Mouse (Mus musculus): ENCODE measurements around the gene Clpx. TPM values are rescaled to one million over a fixed set of nuclear protein-coding genes. Genes with fewer than 3 reads are reported as not detected.

The Clpx gene
- polyA plus RNA-seq, 1 experiment from 2014 or later = 33.3 TPM

DNA sequence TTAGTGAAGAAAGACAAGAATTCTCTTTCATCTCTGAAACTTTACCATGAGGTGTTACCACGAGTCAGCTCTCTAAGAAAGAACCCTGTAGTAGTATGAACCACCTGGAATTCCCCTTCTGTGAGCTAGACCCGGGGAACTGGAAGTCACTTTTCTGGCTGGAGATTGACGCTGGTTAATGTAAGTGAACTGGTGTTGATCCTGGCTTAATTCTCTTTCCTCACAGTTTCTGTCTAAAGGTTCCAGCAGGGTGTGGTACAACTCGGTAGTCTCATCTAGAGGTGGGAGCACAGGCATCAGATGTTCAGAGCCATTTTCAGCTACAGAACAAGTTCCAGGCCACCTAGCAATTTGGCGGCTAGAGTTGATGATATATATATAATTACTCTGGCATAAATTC, 941 bp upstream of the Clpx start:
- H3K27ac ChIP-seq (replicated peaks) = peak overlapping the region; percentile 85
- peaks cover 40% of the 10 kb centered on the region for H3K4me1 ChIP-seq (replicated peaks)
- H3K9me3 ChIP-seq (replicated peaks) = no peaks in the 10 kb centered on the region
- no peaks in the 10 kb centered on the region for H3K27me3 ChIP-seq
- 18% methylated on average over 5 of the region's 5 CpGs for WGBS (ENCODE audit: insufficient replicate concordance)
- H3K36me3 ChIP-seq (replicated peaks) = peaks cover 16% of the 10 kb centered on the region; the same call in 1 of the 2 replicates
- H3K4me3 ChIP-seq (replicated peaks) = peak overlapping the region; percentile 86
- peak overlapping the region; percentile 87 for H3K4me2 ChIP-seq
- H3K9ac ChIP-seq = peak overlapping the region; percentile 69
- ATAC-seq (ENCODE audit: insufficient read depth) = no peak

DNA sequence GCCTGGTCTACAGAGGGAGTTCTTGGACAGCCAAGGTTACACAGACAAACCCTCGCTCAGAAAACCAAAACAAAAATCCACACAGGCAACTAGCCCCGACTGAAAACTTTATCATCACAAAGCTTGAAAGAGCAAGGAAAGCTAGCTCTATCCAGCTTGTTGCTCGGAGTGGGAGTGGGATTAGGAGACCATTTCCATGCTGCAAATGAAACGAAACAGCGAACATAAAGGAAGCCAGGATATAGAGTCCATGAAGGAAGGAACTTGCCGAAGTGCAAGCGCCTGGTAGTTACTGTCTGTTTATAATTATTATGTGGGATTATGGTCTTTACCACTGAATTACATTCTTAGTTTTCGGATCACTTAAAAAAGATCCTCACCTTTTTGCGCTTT, 484 bp upstream of the Clpx start:
- H3K27ac ChIP-seq (replicated peaks) = peak overlapping the region; percentile 85
- under 1% methylated on average over 9 of the region's 9 CpGs for whole genome bisulfite sequencing (ENCODE audit: insufficient replicate concordance)
- peaks cover 16% of the 10 kb centered on the region; the same call in 1 of the 2 replicates for H3K36me3 ChIP-seq (replicated peaks)
- no peaks in the 10 kb centered on the region for H3K9me3 ChIP-seq (replicated peaks)
- peak overlapping the region; percentile 69 for H3K9ac ChIP-seq
- peaks cover 40% of the 10 kb centered on the region for H3K4me1 ChIP-seq (replicated peaks)
- ATAC-seq (ENCODE audit: insufficient read depth) = 0 out of 2 replicates have a peak, but pooled peaks have one; percentile 0
- H3K4me3 ChIP-seq (replicated peaks) = peak overlapping the region; percentile 86
- H3K4me2 ChIP-seq = peak overlapping the region; percentile 87
- H3K27me3 ChIP-seq = no peaks in the 10 kb centered on the region

DNA sequence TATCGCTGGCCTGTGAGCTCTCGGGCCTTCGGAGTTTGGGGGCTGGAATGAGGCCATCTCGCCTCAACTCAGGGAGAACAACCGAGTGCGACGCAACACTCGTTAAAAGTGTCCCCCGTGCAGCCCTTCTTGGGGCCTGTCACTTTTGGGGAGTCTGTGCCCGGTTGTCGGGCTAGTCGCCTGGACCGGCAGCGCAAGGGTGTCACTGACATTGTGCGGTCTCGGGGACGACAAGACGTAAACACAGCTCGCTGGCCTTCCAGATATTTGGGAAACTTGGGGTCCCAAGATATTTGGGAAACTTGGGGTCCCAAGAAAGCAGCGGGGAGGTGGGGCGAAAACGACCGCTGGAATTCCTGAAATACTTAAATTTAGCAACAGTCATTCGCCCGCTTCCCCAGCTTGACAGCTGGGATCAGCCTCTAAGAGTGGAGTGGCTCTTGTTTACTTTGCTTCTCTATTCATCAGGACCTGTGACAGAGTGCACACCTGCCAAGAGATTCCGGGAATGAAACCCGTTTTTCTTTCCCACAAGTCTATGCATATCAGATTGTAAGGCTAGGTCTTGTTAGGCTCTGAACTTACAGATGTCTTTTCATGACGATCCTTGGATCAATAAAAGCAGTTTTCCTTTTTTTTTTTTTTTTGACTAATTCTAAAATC, 787 bp downstream of the Clpx start:
- no peaks in the 10 kb centered on the region for H3K9me3 ChIP-seq (replicated peaks)
- peak overlapping the region; percentile 87 for H3K4me2 ChIP-seq
- peaks cover 16% of the 10 kb centered on the region for H3K36me3 ChIP-seq (replicated peaks)
- no peaks in the 10 kb centered on the region for H3K27me3 ChIP-seq
- peaks cover 40% of the 10 kb centered on the region for H3K4me1 ChIP-seq (replicated peaks)
- peak overlapping the region; percentile 86 for H3K4me3 ChIP-seq (replicated peaks)
- H3K27ac ChIP-seq (replicated peaks) = peak overlapping the region; percentile 86
- peak overlapping the region; percentile 95 for H3K9ac ChIP-seq
- WGBS (ENCODE audit: insufficient replicate concordance) = 2% methylated on average over 28 of the region's 28 CpGs
- ATAC-seq (ENCODE audit: insufficient read depth) = peak; percentile 27

DNA sequence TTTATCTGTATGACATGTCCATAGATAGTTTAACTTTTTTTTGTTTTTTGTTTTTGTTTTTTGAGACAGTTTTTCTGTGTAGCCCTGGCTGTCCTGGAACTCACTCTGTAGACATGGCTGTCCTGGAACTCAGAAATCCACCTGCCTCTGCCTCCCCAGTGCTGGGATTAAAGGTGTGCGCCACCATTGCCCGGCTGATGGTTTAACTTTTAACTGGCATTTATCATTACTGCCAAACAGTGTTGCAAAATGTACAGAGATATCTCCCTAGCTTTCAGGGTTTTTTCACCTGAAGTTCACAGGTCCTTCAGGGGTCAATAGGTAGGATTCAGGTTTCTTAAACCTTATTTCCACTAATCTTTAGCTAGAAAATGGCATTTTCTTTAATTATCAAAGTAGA, 3.0 kb downstream of the Clpx start:
- no peak overlapping the region for H3K4me2 ChIP-seq
- ATAC-seq (ENCODE audit: insufficient read depth) = no peak
- H3K36me3 ChIP-seq (replicated peaks) = peaks cover 34% of the 10 kb centered on the region
- no peak overlapping the region for H3K4me3 ChIP-seq (replicated peaks)
- 81% methylated on average over 2 of the region's 2 CpGs for WGBS (ENCODE audit: insufficient replicate concordance)
- H3K9ac ChIP-seq = no peak overlapping the region
- no peak overlapping the region for H3K27ac ChIP-seq (replicated peaks)
- H3K4me1 ChIP-seq (replicated peaks) = peaks cover 38% of the 10 kb centered on the region
- H3K27me3 ChIP-seq = no peaks in the 10 kb centered on the region
- H3K9me3 ChIP-seq (replicated peaks) = no peaks in the 10 kb centered on the region

DNA sequence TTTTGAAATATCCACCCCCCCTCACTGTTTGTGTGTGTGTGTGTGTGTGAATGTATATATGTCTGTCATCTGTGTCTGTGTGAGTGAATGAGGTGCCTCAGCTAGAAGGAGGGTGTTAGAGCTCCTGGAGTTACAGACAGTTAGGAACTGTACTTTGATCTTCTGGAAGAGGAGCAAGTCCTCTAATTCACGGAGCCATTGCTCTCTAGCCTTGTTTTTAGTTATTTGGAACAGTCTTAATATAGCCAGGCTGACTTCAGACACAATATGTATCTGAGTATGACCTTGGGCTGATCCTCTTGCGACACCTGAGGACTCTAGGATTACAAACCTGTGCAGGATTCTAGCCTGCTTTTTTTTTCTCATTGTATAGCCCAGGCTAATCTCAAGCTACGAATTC, 4.7 kb downstream of the Clpx start:
- no peaks in the 10 kb centered on the region for H3K9me3 ChIP-seq (replicated peaks)
- H3K27ac ChIP-seq (replicated peaks) = no peak overlapping the region
- no peak overlapping the region for H3K4me2 ChIP-seq
- peaks cover 51% of the 10 kb centered on the region for H3K36me3 ChIP-seq (replicated peaks)
- no peak overlapping the region for H3K4me3 ChIP-seq (replicated peaks)
- H3K9ac ChIP-seq = no peak overlapping the region
- no peak for ATAC-seq (ENCODE audit: insufficient read depth)
- peaks cover 29% of the 10 kb centered on the region for H3K4me1 ChIP-seq (replicated peaks)
- no peaks in the 10 kb centered on the region for H3K27me3 ChIP-seq
- WGBS (ENCODE audit: insufficient replicate concordance) = 72% methylated on average over 3 of the region's 3 CpGs

DNA sequence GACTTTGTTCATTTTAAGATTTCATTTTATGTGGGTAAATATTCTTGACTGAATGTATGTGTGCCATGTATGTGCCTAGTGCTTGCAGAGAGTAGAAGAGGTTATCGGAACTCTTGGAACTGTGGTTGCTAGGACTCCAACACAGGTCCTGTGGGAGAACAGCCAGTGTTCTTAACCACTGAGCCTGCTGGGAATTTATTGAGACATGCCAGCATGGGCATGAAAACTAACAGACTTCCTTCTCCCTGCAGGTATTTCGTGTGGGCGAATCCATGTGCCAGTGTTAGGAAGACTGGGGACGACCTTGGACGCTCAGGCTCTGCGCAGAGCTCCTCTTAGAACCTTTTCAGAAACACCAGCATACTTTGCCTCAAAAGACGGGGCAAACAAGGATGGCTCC, 5.6 kb downstream of the Clpx start:
- 90% methylated on average over 7 of the region's 7 CpGs for WGBS (ENCODE audit: insufficient replicate concordance)
- no peaks in the 10 kb centered on the region for H3K9me3 ChIP-seq (replicated peaks)
- no peak for ATAC-seq (ENCODE audit: insufficient read depth)
- H3K9ac ChIP-seq = no peak overlapping the region
- no peak overlapping the region for H3K4me2 ChIP-seq
- H3K4me3 ChIP-seq (replicated peaks) = no peak overlapping the region
- peaks cover 29% of the 10 kb centered on the region for H3K4me1 ChIP-seq (replicated peaks)
- H3K27me3 ChIP-seq = no peaks in the 10 kb centered on the region
- H3K27ac ChIP-seq (replicated peaks) = no peak overlapping the region
- peaks cover 58% of the 10 kb centered on the region for H3K36me3 ChIP-seq (replicated peaks)

DNA sequence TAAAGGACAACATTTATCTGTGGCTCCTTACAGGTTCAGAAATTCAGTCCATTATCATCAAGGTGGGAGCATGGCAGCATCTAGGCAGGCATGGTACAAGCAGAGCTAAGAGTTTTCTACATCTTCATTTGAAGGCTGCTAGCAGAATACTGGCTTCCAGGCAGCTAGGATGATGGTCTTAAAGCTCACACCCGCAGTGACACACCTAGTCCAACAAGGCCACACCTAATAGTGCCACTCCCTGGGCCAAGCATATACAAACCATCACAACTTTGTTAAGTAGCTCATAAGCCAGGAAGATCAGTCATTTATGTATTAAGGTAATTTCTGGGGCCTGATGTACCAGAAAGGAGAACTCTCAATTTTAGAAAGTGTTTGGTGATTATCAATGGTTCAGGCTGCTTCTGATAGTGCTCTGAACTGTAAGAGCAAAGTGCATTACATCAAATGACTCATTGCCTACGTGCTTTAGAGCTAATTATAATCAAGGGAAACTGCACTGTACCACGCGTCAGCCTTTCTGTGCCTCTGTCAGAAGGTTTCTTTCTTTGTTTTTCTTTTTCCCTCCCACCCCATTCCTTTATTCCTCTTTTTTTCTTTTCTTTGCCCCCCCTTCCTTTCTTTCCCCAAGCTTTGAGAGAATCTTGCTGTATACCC, 8.4 kb downstream of the Clpx start:
- Histone ChIP-seq H3K4me2 (no peak overlapping the region), H3K36me3 (replicated peaks) (peaks cover 71% of the 10 kb centered on the region), H3K27ac (replicated peaks) (no peak overlapping the region), H3K9ac (no peak overlapping the region), H3K27me3 (no peaks in the 10 kb centered on the region), H3K4me3 (replicated peaks) (no peak overlapping the region), H3K9me3 (replicated peaks) (no peaks in the 10 kb centered on the region), H3K4me1 (replicated peaks) (peaks cover 6% of the 10 kb centered on the region; the same call in 1 of the 2 replicates)
- WGBS (ENCODE audit: insufficient replicate concordance) = 89% methylated on average over 4 of the region's 4 CpGs
- ATAC-seq (ENCODE audit: insufficient read depth) = no peak

DNA sequence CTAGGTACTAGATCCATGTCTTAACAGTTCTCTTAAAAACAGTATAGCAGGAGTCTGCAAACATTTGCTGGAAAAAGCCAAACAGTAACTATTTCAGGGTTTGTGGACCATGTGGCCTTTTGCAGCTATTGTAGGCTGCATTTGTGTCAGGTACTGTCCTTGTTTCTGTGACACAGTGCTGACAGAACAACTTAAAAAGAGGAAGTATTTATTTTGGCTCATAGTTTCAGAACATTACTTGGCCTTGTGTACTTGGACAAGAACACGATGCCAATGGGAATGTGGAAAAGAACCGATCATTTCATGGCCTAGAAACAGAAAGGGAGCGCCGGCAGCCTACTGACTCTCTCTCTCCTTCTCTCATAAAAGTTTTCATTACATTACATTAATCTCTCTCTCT, 9.5 kb downstream of the Clpx start:
- Histone ChIP-seq H3K27ac (replicated peaks) (no peak overlapping the region; the same call in 1 of the 2 replicates), H3K36me3 (replicated peaks) (peaks cover 75% of the 10 kb centered on the region), H3K9me3 (replicated peaks) (no peaks in the 10 kb centered on the region), H3K27me3 (no peaks in the 10 kb centered on the region), H3K4me2 (no peak overlapping the region), H3K9ac (no peak overlapping the region), H3K4me3 (replicated peaks) (no peak overlapping the region), H3K4me1 (replicated peaks) (peaks cover 6% of the 10 kb centered on the region; the same call in 1 of the 2 replicates)
- 91% methylated on average over 4 of the region's 4 CpGs for WGBS (ENCODE audit: insufficient replicate concordance)
- no peak for ATAC-seq (ENCODE audit: insufficient read depth)

DNA sequence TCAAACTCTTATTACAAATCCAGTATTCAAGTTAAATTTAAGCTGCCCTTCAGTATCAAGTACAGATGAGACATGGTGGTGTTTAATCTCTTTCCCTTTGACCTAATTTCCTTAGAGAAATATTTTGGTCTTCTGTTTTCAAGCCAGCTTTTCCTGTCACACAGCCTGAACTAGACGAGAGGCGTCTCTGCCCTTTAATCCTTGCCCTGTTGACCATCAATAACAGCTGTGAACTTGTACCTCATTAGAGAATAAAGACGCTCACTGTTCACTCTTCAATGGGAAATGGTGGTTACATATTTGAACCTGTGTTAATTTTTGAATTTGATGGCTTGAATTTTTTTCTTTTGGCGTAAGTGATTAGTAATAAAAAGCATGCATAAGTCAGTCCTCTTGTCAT, 10.2 kb downstream of the Clpx start:
- Histone ChIP-seq H3K27me3 (no peaks in the 10 kb centered on the region), H3K4me1 (replicated peaks) (peaks cover 6% of the 10 kb centered on the region; the same call in 1 of the 2 replicates), H3K27ac (replicated peaks) (no peak overlapping the region), H3K4me2 (no peak overlapping the region), H3K9ac (no peak overlapping the region), H3K36me3 (replicated peaks) (peaks cover 80% of the 10 kb centered on the region), H3K4me3 (replicated peaks) (no peak overlapping the region), H3K9me3 (replicated peaks) (no peaks in the 10 kb centered on the region)
- 84% methylated on average over 4 of the region's 4 CpGs for WGBS (ENCODE audit: insufficient replicate concordance)
- no peak for ATAC-seq (ENCODE audit: insufficient read depth)

DNA sequence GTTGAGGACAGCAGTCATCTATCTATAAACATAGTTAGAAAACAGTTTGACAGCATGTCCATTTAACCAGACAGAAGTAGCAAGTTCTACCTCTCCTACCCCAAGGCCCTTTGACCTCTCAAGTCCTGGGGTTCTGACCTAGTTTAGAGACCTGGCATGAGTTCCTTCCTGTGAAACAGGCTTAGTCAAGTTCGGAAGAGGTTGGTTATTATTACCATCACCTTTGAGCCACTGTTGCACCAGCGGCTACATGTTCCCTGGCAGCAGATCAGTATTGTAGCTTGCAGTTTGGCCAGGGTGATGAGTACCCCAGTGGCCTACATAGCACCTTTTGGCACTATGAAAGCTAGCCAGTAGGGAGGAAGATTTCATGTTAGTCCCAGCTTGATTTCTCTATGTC, 12.6 kb downstream of the Clpx start:
- Histone ChIP-seq H3K36me3 (replicated peaks) (peaks cover 78% of the 10 kb centered on the region), H3K9me3 (replicated peaks) (no peaks in the 10 kb centered on the region), H3K27ac (replicated peaks) (no peak overlapping the region), H3K4me3 (replicated peaks) (no peak overlapping the region), H3K4me1 (replicated peaks) (peaks cover 6% of the 10 kb centered on the region; the same call in 1 of the 2 replicates), H3K27me3 (no peaks in the 10 kb centered on the region), H3K9ac (no peak overlapping the region), H3K4me2 (no peak overlapping the region)
- 87% methylated on average over 2 of the region's 2 CpGs for WGBS (ENCODE audit: insufficient replicate concordance)
- ATAC-seq (ENCODE audit: insufficient read depth) = no peak

DNA sequence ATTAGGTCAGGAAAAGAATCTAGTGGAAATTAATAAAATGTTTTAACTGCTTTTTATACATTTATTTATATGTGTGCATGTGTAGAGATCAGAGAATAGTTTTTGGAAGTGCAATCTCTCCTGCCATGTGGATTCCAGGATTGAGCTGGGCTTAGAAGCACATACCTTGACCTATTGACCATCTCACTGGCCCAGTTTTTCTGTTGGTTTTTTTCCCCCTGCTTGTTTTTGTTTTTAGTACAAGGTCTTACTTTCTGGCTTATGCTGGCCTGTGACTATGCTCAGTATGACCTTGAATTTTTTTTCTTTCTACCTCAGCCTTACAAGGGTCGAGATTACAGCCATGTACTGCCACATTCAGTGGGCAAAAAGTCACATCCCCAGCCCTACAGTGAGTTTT, 14.0 kb downstream of the Clpx start:
- WGBS (ENCODE audit: insufficient replicate concordance) = 69% methylated on average over 1 of the region's 1 CpGs
- peaks cover 77% of the 10 kb centered on the region for H3K36me3 ChIP-seq (replicated peaks)
- no peaks in the 10 kb centered on the region for H3K27me3 ChIP-seq
- no peak for ATAC-seq (ENCODE audit: insufficient read depth)
- no peak overlapping the region for H3K27ac ChIP-seq (replicated peaks)
- no peak overlapping the region for H3K4me3 ChIP-seq (replicated peaks)
- no peaks in the 10 kb centered on the region for H3K9me3 ChIP-seq (replicated peaks)
- no peaks in the 10 kb centered on the region for H3K4me1 ChIP-seq (replicated peaks)
- no peak overlapping the region for H3K4me2 ChIP-seq
- no peak overlapping the region for H3K9ac ChIP-seq

Measured in liver, embryonic 15.5 days (tissue).